Mouse (Mus musculus) gastrocnemius, adult 8-10 months (tissue): ENCODE results near the gene Grid1. TPM values are rescaled to one million over a fixed set of nuclear protein-coding genes. Genes with fewer than 3 reads are reported as not detected.

Experiments used
- DNase-seq, 2 experiments: peaks; one replicate each; pipeline ENCODE4 v3.0.0; 2022; ENCODE audit warnings: low spot score in 2 of 2
- total RNA-seq, 4 experiments: library from RNA; stranded (reverse); gene quantifications; 2 replicates each; pipeline ENCODE4 v1.2.4; 2022

The Grid1 gene
- total RNA-seq = not detected

DNA sequence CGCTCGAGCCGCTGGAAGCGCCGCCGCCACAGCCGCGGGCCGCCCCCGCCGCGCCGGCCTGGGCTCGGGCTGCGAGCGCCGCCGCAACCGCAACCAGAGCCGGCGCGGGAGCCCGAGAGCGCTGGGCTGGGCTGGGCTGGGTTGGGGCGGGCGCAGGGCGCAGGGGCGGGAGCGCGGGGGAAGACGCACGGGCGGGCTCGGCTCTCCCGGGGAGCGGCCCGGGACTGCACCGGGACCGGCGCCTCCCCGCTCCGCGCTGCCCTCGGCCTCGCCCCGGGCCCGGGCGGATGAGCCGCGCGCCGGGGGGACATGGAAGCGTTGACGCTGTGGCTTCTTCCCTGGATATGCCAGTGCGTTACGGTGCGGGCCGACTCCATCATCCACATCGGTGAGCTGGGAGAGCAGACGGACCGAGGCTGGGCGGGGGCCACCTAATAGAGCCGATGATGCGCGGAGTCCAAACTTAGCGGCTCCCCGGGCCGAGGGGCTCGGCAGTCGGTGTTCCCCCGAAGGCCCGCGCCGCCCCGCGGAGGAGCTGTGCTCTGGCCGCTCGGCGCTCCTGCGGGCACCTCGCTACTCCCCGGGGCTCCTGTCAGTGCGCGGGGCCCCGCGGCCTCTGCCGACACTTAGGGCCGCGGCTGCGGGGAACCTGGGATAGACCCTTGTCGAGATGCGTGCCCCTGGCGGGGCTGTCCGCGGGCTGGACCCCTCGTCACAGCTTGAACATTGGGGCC is at the start of gene Grid1:
Gene Grid1, plus strand, starts transcription at position 190 of the 734 bp plus-strand sequence.
- no peak for DNase-seq

DNA sequence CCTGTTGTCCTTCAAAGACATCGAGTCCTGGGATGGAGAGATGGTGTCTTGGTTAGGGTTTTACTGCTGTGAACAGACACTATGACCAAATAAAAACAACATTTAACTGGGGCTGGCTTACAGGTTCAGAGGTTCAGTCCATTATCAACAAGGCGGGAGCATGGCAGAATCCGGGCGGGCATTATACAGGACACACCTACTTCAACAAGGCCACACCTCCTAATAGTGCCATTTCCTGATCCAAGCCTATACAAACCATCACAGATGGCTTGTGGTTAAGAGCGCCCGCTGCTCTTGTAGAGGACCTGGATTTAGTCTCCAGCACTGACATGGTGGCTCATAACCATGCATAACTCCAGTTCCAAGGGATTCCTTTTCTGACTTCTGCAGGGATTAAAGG is 49.4 kb upstream of the Grid1 start:
- no peak for DNase-seq

DNA sequence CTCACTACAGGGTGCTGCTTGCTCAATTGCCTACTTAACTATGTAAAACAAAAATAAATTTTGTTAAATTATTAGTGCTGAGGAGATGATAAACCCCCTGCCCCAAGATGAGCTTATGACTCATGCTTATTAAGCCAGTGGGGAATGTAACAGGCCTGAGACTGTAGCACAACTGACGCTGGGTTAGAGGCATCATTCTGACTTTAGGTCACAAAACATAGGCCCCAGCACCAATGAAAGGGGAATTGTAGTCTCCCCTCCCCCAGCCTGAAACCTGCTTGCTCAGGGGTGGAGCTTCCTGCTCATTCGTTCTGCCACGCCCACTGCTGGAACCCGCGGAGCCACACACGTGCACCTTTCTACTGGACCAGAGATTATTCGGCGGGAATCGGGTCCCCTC is 48.3 kb upstream of the Grid1 start:
- DNase-seq = no peak

DNA sequence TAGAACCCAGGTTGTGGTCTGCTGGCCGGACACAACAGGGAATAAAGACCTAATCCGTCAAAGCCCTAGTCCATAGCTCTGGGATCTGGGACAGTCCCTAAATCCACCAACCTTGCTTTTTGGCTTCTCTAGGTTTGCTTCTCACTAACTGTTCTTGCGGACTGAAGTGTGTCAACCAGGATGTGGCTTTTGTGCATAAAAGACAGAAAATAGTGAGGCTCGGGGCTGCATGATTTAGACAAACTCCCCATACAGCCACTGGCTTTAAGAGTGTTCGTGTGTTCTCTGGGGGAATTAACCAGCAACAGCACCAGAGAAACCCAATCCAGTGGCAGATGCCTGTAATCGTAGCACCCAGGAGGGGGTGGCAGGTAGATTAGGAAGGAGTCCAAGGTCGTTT is 47.8 kb upstream of the Grid1 start:
- DNase-seq = no peak

DNA sequence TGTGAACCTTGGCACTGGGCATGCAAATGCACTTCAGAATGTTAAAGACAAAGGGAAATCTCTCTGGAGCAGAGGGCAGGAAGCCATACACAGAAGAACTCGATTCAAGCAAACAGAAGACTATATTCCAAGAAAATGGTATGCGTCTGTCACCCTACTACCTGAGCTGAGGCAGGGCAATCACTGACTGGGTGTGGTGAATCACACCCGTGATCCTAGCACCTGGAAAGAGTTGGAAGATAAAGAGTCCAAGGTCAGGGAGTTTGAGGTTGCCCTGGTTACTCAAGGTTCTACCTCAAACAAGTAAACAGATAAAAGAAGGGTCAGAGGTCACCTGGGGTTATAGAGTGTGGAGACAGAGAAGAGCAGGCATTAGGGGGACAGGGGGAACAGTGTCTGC is 46.2 kb upstream of the Grid1 start:
- no peak for DNase-seq

DNA sequence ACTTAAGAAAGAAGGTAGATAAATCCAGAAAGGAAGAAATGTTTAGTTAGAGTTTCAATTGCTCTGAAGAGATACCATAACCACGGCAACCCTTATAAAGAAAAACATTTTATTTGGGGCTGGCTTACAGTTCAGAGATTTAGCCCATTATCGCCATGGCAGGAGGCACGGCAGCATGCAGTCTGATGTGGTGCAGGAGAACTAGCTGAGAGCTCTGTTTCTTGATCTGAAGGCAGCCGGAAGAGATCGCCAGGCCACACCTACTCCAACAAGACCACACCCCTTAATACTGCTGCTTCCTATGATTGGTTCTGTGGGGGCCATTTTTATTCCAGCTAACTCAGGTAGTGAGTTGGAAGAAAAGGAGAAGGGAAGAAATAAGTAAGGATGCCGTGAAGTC is 45.7 kb upstream of the Grid1 start:
- DNase-seq = no peak

DNA sequence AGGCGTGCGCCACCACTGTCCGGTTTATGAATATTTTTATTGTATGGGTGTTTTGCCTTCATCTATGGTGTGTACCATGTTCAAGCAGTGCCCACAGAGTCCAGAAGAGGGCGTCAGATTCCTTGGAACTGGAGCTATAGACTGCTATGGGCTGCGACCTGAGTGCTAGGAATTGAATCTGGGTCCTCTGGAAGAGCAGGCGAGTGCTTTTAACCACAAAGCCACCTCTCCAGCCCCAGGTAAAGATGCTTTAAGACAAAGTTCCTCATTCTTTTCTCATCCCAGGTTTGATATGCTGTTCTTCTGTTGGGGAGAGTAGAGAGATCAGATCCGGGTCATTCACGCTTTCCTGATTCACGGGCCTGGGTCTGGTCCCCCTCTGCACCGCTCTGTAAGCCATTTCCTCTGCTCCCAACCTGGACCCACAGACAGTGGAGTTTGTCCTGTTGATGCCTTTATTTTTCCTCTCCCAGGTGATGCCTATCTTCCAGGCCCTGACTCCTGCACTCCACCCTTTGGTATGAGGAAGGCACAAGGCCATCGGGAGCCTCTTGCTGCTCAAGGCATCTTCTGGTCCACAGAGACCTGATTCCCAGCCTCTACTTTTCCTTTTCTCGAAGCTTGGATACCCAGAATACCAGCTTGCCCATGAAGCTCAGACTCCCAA is 43.1 kb upstream of the Grid1 start:
- no peak for DNase-seq

DNA sequence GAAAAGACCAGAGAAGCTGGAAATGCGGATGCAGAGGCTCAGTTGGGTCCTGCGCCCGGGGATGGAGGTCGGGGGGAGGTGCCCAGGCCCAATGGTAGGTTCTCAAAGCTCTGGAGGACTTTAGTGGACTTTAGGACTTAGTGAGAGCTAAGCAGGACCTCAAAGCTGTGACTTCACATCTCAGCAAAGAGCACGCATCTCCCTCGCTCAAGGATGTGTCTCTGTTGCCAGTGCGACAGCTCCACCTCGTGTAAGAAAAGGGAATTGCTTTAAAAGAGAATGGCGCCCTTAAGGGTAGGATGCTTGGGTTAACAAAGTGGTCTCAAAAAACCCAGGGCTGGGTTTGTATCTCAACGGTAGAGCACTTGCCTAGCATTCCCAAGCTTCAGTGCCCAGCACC is 42.1 kb upstream of the Grid1 start:
- no peak for DNase-seq

DNA sequence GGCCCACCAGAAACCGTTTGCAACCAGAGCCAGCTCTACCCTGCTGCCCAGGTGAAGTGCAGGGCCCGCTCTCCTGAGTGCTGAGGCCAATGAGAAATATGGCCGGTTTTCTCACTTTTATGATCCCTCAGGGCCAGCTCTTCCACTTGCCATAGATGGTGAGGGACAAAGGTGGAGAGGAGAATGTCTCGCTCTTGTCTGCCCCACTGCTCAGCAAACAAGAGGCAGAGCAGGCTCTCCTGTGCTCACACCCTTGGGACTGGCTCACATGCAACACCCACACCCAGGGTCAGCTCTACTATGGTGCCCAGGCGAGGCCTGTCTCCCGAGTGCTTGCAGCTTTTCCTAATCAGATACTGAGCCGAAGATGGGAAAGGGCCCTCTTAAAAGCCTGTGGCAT is 41.1 kb upstream of the Grid1 start:
- no peak for DNase-seq

DNA sequence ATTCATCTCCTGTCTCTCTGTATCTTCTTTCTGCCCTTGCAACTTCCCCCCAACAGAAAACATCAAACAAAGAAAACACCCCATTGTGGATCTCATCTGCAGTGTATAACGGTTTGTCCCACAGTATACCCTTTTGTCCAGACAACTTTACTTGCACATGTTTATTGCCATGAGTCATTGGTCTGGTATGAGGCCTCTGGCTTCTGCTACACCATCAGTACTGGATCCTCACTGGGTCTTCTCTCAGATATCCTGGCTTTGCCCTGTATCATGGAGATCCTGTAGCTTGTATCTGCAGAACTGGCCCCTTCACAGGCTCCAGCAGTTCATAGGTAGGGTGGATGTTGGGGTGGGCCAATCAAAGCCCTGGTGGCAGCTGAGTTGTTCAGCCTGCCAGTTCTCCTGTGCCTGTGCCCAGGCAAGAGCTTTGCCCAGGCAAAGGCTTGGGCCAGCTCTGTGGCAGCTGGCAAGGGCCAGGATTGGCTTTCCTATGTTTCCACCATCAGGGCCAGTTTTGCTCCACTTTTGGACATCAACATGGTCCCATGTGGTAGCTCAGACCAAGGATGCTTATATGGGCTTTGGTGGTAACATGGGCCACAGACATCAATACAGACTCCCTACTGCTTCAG is 26.4 kb upstream of the Grid1 start:
- no peak for DNase-seq

DNA sequence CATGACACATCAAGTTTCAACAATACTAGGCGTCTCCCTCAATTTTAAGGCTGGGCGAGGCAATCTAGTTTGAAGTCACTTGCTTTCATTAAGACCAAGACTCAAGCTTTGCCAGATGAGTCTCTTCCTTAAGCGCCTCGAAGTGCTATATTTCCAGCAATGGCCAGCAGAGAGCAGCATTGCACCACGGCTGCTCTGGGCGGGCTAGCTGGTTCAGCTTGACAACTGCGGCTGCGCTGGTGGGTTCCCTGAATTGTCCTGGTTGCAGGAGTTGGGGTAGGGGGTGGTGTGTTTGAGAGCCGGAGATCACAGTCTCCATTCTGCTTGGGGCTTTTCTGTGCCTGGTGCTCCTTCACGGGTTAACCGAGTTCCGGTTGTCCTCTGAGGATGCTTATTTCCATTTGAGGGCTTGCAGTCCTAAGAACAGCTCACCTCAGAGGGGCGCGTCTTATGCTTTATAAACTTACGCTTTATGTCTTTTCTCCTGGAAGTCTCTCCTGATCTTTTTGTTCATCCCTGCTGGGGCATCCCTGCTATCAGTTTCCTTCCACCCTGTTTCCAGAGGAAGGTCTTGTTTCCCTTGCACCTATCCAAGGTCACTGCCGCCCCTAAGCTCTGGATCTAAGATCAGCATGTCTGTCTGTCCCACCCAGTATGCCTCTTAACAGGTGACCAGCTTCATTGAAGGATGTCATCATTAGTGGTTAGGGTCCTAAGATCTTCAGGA is 9.0 kb upstream of the Grid1 start:
- DNase-seq = no peak

DNA sequence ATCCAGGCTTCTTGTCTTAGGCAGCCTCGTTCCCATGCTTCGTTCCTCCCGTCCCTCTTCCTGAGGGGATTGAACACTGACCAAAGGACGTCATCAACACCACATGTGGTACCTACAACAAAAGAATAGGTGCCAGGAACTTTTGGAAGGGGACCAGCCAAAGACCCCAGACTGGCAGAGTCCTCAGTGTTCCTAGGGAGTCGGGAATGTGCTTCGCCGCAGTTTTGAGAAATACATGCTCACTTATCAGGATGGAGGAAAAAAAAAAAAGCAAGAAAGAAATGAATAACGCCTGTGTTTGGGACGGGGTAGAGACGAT is 8.5 kb upstream of the Grid1 start:
- no peak for DNase-seq

DNA sequence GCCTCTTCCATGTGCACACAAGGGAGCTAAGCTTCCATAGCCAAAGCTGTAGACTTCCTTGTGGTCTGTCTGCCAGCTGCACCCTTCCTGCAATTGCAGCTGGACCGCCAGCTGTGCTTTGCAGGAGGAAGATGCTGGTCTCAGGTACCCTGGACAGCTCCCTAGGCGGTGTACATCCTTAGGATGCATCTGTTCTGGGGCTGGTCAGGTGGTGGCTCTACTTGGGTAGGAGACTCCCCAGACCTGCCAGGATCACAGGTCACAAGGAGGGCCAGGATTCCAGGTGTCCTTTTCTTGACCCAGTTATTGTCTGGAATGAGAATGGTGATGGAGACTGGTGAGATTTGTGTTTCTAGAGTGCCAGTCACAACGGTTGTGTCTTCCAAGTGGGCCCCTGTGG is 3.6 kb upstream of the Grid1 start:
- peak in 1 of 2 experiments; percentile 2 for DNase-seq

DNA sequence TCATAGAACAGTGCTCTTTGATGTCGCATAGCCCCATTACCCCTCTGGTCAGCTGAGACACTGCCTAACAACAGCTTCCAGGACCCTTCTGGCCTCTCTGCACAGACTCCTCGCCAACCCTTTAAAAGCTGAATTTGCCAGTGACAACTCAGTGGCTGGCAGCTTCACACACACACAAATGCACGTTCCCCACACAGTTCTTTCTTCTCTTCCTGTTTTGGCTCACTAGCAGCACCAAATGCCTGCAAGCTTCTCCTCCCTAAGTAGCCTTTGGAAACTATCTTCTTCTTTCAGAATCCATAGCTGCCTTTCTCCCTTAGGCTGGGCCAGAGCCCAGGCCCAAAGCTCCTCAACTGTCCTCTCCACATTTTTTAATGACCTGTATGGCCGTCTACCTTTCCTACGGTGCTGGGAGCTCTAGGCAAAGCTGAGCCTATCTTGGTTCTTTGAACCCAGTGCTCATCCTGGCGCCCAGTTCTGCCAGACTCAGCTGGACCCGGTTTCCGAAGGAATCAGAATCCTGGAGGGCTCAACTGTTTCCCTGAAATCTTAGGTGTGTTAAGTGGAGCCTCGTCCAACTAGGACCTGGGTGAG is 1.4 kb upstream of the Grid1 start:
- no peak for DNase-seq

DNA sequence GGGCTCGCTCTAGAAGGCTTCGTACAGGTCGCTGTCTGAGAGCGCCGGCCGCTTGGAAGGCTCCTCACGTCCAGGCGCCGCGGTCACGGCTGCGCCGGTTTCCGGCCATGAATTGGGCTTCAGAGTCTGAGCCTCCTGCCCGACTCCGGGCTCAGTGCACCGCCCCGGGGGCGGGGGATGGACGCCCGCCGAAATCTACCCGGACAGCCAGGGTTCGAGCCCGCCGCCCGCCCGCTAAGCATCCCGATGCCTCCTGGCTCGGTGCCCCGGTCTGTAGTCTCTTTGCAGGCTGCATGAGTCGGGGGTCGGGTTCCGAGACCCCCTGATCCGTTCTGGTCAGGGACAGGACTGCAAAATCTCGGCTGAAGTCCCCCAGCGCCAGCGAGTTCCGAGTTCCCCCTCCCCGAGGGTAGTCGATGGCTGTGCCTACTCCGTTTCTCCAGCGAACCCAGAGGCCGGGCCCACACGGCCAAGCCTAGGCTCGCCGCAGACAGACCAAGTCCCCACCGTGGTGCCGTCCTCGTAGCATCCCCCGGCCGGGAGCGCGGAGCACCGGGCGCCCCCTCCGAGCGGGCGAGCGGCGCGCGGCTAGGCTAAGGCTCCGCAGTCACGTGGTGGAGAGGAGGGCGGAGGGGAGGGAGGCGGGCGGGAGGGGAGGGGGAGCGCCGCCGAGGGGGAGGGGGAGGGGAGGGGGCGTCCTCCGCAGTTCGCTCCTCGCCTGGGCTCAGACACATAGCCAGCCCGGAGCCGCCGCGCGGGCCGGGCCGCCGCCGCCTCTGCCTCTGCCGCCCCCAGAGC is 588 bp upstream of the Grid1 start:
- DNase-seq = no peak

DNA sequence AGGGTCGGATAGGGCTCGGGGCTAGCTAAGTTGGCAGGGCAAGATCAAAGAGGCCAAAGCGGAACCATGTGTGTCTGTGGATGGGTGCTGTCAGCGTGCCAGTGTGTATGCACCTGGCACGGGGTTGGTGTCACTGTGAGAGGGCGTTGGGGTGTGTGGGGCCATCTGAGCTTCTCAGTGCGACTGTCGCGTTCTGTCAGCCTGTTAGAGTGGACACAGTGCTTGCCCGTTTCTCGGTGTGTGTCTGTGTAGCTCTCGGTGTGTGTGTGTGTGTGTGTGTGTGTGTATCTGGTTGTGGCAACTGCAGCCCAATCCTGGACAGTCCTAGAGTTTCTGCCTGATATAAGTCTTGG is 721 bp downstream of the Grid1 start:
- no peak for DNase-seq

DNA sequence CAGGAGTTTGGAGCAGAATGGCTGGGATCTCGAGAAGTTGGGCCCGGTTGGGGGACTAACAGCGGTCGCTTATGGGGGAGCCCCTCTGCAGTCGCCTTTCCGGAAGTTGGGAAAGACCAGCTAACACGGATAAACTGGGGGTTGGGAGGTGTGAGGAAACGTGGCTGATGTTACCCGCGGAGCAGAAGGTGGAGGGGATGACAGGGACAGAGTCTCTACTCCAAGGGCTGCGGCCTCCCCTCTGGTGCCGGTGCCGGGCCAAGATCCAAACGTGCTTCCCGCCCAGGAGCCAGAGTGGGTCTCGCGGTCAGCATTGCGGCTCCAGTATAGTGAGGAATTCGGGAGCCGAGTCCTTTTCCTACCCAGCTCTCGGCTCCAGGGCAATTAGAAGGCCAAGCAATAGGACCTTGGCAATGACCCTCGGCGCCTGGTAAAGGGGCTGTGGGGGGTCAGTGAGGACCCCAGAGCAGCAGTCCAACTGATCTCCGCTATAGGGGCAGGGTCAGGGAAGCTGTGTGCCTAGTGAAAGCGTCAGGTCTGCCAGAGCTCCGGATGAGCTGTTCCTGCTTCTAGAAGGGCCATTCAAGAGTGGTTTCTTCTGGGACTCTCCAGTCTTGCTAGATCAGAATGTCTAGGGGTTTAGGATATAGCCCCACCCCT is 1.4 kb downstream of the Grid1 start:
- no peak for DNase-seq

DNA sequence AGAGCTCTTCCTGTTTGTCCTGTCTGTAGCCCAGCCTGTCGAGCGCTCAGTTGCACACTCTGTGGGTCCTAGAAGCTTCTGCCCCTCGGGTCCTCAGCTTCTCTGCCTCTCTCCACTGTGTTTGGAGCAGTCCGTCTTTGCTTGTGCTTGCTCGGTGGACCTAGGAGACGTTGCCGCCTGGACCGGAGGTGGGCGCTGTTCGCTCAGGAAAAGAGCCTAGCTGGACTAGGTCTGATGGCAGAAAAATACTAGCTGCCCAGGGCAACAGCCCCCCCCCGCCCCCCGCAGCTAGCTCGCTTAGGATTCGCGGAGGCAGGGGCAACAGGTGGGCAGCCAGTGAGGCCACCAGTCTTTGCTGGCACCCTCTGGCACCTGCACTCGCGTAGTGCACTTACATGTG is 3.2 kb downstream of the Grid1 start:
- DNase-seq = no peak

DNA sequence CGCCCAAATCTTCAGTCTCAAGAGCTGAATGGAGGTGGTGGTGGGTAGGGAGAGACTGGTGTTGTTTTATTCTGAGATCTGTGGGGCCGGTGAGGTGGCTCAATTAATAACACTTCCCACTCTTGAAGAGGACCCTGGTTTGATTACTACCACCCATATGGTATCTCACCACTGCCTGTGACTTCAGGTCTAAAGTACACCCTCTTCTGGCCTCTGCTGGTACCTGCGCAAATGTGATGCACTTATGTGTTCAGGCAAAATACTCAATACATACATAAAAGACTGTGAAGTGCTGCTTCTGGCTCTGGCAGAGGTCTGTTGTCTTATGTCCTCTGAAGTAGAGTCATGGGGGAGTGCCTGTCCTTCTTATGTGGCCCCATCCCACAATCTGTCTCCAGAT is 4.3 kb downstream of the Grid1 start:
- DNase-seq = no peak

DNA sequence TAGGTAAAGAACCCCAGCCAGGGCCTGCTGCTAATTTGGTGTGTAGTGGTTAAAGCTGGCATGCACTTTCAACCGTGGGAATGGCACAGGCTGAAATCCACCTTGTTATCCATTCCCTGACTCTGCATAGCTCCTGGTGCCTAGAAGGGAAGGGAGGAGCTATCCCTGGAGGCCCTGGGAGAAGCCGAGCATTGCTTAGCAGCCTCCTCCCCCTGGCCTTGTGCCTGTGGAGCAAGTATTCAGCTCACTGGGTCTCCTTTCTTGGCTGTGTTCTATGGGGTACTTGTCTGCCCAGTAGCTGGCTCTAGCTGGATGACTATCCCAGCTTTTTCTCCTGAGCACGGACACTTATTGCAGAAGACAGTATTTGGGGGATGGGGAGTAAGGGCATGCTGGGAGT is 6.0 kb downstream of the Grid1 start:
- DNase-seq = no peak

DNA sequence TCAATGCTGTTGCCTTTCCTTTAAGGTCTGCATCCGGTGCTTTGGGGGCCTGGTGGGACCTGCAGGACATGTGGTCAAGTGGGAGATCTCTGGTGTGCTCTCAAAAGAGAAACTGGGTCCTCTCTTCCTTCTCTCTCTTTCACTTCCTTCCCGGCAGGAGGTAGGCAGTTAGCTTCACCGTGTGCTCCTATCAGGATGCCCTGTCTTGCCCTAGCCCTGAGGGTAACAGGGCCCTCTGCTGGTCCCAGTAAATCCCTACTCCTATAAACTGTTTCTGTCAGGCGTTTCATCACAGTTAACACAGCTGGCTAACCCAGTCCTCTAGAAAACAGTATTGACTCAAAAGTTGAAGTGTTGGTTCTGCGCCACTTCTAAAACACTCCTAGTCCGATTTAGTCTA is 9.9 kb downstream of the Grid1 start:
- DNase-seq = no peak
